Mouse (Mus musculus) kidney, adult 2 months (tissue): Measurements from ENCODE around the gene Eif4e2.

Experiments used
- CTCF ChIP-seq: fragments of 200-500 bp; conservative IDR thresholded peaks from 2 replicates; pipeline ENCODE4 v1.5.1; 2011; ENCODE audit warnings: low read depth, mild to moderate bottlenecking, control low read depth, low read length, moderate library complexity, mixed read lengths; ENCODE audit not compliant: insufficient read depth, insufficient read length
- POLR2A ChIP-seq: fragments of 200-500 bp; IDR thresholded peaks from one replicate; pipeline ENCODE4 v1.6.1; 2011; ENCODE audit warnings: low read depth, low read length, control low read depth

- TF ChIP-seq CTCF (no peak), POLR2A (no peak)
These were observed 44.0 kb downstream of the Eif4e2 start for GRCm38 (mm10) chr1:87257691-87258090.
